Mouse (Mus musculus): ENCODE measurements around the gene Hbb-bh1. TPM values are rescaled to one million over a fixed set of nuclear protein-coding genes. Genes with fewer than 3 reads are reported as not detected.
"Not testable (repeated sequence)": the region's sequence is repeated elsewhere in the genome, so short reads cannot be mapped to it uniquely, and the experiment has no call there.

Hbb-bh1 gene
- polyA plus RNA-seq, 1 experiment from 2014 or later = 675 TPM

GRCm38 (mm10) chr7:103844525-103845325, 1.8 kb upstream of the Hbb-bh1 start:
- Histone ChIP-seq H3K9me3 (no peaks in the 10 kb centered on the region), H3K36me3 (no peaks in the 10 kb centered on the region), H3K27ac (replicated peaks) (no peak overlapping the region), H3K4me1 (no peaks in the 10 kb centered on the region), H3K4me3 (no peak overlapping the region), H3K9ac (replicated peaks) (no peak overlapping the region), H3K4me2 (replicated peaks) (no peak overlapping the region), H3K27me3 (no peaks in the 10 kb centered on the region)
- WGBS = 46% methylated on average over 2 of the region's 2 CpGs
- ATAC-seq (ENCODE audit: low FRiP score, low read depth) = no peak

GRCm38 (mm10) chr7:103840268-103840667, 2.7 kb downstream of the Hbb-bh1 start, which contains the start of gene Hbb-bh2:
Gene Hbb-bh2, minus strand, starts transcription at chr7:103840520.
- 78% methylated on average over 3 of the region's 3 CpGs for WGBS
- H3K4me1 ChIP-seq = no peaks in the 10 kb centered on the region
- H3K4me3 ChIP-seq = no peak within 1 kb of the TSS
- H3K9me3 ChIP-seq = no peaks in the 10 kb centered on the region
- ATAC-seq (ENCODE audit: low FRiP score, low read depth) = no peak
- no peak within 1 kb of the TSS for H3K9ac ChIP-seq (replicated peaks)
- H3K27me3 ChIP-seq = no peaks in the 10 kb centered on the region
- no peaks in the 10 kb centered on the region for H3K36me3 ChIP-seq
- H3K4me2 ChIP-seq (replicated peaks) = no peak within 1 kb of the TSS
- no peak within 1 kb of the TSS for H3K27ac ChIP-seq (replicated peaks)

- Histone ChIP-seq H3K27me3 (no peaks in the 10 kb centered on the region), H3K4me1 (no peaks in the 10 kb centered on the region), H3K4me3 (no peak within 1 kb of the TSS), H3K36me3 (no peaks in the 10 kb centered on the region), H3K27ac (replicated peaks) (no peak within 1 kb of the TSS), H3K4me2 (replicated peaks) (no peak within 1 kb of the TSS), H3K9me3 (no peaks in the 10 kb centered on the region), H3K9ac (replicated peaks) (no peak within 1 kb of the TSS)
- 87% methylated on average over 4 of the region's 4 CpGs for WGBS
- ATAC-seq (ENCODE audit: low FRiP score, low read depth) = no peak
These were observed 15.2 kb downstream of the Hbb-bh1 start, which contains the start of gene Hbb-bs for GRCm38 (mm10) chr7:103827808-103828207. Gene Hbb-bs, minus strand, starts transcription at chr7:103828096.

- H3K27ac ChIP-seq (replicated peaks); H3K4me2 ChIP-seq (replicated peaks); H3K4me1 ChIP-seq; ATAC-seq (ENCODE audit: low FRiP score, low read depth); H3K4me3 ChIP-seq; H3K27me3 ChIP-seq; H3K9ac ChIP-seq (replicated peaks); H3K9me3 ChIP-seq; H3K36me3 ChIP-seq: not testable (repeated sequence)
- no CpG with 5 or more reads among the region's 2 CpGs for WGBS
These were observed 15.8 kb downstream of the Hbb-bh1 start for GRCm38 (mm10) chr7:103827139-103827538.

GRCm38 (mm10) chr7:103826255-103826887, 16.6 kb downstream of the Hbb-bh1 start:
- H3K9ac ChIP-seq (replicated peaks) = no peak overlapping the region
- no peak overlapping the region for H3K27ac ChIP-seq (replicated peaks)
- no peaks in the 10 kb centered on the region for H3K36me3 ChIP-seq
- H3K4me2 ChIP-seq (replicated peaks) = no peak overlapping the region
- H3K4me3 ChIP-seq = no peak overlapping the region
- H3K27me3 ChIP-seq = no peaks in the 10 kb centered on the region
- H3K9me3 ChIP-seq = no peaks in the 10 kb centered on the region
- WGBS = 57% methylated on average over 3 of the region's 3 CpGs
- no peak for ATAC-seq (ENCODE audit: low FRiP score, low read depth)
- no peaks in the 10 kb centered on the region for H3K4me1 ChIP-seq

GRCm38 (mm10) chr7:103825536-103826254, 17.3 kb downstream of the Hbb-bh1 start:
- ATAC-seq (ENCODE audit: low FRiP score, low read depth) = no peak
- 94% methylated on average over 3 of the region's 3 CpGs for WGBS
- Histone ChIP-seq H3K4me1 (no peaks in the 10 kb centered on the region), H3K9ac (replicated peaks) (no peak overlapping the region), H3K27ac (replicated peaks) (no peak overlapping the region), H3K4me3 (no peak overlapping the region), H3K27me3 (no peaks in the 10 kb centered on the region), H3K4me2 (replicated peaks) (no peak overlapping the region), H3K9me3 (no peaks in the 10 kb centered on the region), H3K36me3 (no peaks in the 10 kb centered on the region)

- H3K9me3 ChIP-seq = no peaks in the 10 kb centered on the region
- H3K27ac ChIP-seq (replicated peaks) = no peak overlapping the region
- H3K4me1 ChIP-seq = no peaks in the 10 kb centered on the region
- no peaks in the 10 kb centered on the region for H3K36me3 ChIP-seq
- no peaks in the 10 kb centered on the region for H3K27me3 ChIP-seq
- 84% methylated on average over 2 of the region's 2 CpGs for WGBS
- H3K4me3 ChIP-seq = no peak overlapping the region
- H3K9ac ChIP-seq (replicated peaks) = no peak overlapping the region
- H3K4me2 ChIP-seq (replicated peaks) = no peak overlapping the region
- ATAC-seq (ENCODE audit: low FRiP score, low read depth) = no peak
These were observed 18.4 kb downstream of the Hbb-bh1 start for GRCm38 (mm10) chr7:103824597-103824996.

GRCm38 (mm10) chr7:103815085-103815484, 27.9 kb downstream of the Hbb-bh1 start:
- not testable (repeated sequence) for ATAC-seq (ENCODE audit: low FRiP score, low read depth); H3K4me1 ChIP-seq; H3K36me3 ChIP-seq; H3K4me3 ChIP-seq; H3K9ac ChIP-seq (replicated peaks); H3K4me2 ChIP-seq (replicated peaks); H3K27me3 ChIP-seq; H3K27ac ChIP-seq (replicated peaks); H3K9me3 ChIP-seq
- WGBS = no CpG with 5 or more reads among the region's 2 CpGs

- no peak for ATAC-seq (ENCODE audit: low FRiP score, low read depth)
- Histone ChIP-seq H3K4me3 (no peak within 1 kb of the TSS), H3K9ac (replicated peaks) (no peak within 1 kb of the TSS), H3K36me3 (no peaks in the 10 kb centered on the region), H3K4me2 (replicated peaks) (no peak within 1 kb of the TSS), H3K9me3 (no peaks in the 10 kb centered on the region), H3K27me3 (no peaks in the 10 kb centered on the region), H3K27ac (replicated peaks) (no peak within 1 kb of the TSS), H3K4me1 (no peaks in the 10 kb centered on the region)
- 85% methylated on average over 3 of the region's 3 CpGs for WGBS
These were observed 29.2 kb downstream of the Hbb-bh1 start, which contains the start of gene Hbb-bt for GRCm38 (mm10) chr7:103813766-103814165. Gene Hbb-bt, minus strand, starts transcription at chr7:103813996.

GRCm38 (mm10) chr7:103813152-103813551, 29.8 kb downstream of the Hbb-bh1 start:
- H3K27me3 ChIP-seq; H3K4me2 ChIP-seq (replicated peaks); H3K27ac ChIP-seq (replicated peaks); H3K4me1 ChIP-seq; ATAC-seq (ENCODE audit: low FRiP score, low read depth); H3K4me3 ChIP-seq; H3K9ac ChIP-seq (replicated peaks); H3K9me3 ChIP-seq; H3K36me3 ChIP-seq: not testable (repeated sequence)
- no CpG with 5 or more reads among the region's 3 CpGs for WGBS

GRCm38 (mm10) chr7:103812174-103812573, 30.8 kb downstream of the Hbb-bh1 start:
- Histone ChIP-seq H3K4me3 (no peak overlapping the region), H3K9ac (replicated peaks) (no peak overlapping the region), H3K36me3 (no peaks in the 10 kb centered on the region), H3K27ac (replicated peaks) (no peak overlapping the region), H3K4me1 (no peaks in the 10 kb centered on the region), H3K4me2 (replicated peaks) (no peak overlapping the region), H3K9me3 (no peaks in the 10 kb centered on the region), H3K27me3 (no peaks in the 10 kb centered on the region)
- 80% methylated on average over 1 of the region's 1 CpGs for WGBS
- ATAC-seq (ENCODE audit: low FRiP score, low read depth) = no peak

GRCm38 (mm10) chr7:103811223-103811845, 31.6 kb downstream of the Hbb-bh1 start:
- Histone ChIP-seq H3K27me3 (no peaks in the 10 kb centered on the region), H3K27ac (replicated peaks) (no peak overlapping the region), H3K36me3 (no peaks in the 10 kb centered on the region), H3K9me3 (no peaks in the 10 kb centered on the region), H3K9ac (replicated peaks) (no peak overlapping the region), H3K4me2 (replicated peaks) (no peak overlapping the region), H3K4me1 (no peaks in the 10 kb centered on the region), H3K4me3 (no peak overlapping the region)
- 90% methylated on average over 1 of the region's 1 CpGs for WGBS
- no peak for ATAC-seq (ENCODE audit: low FRiP score, low read depth)

Measured in midbrain, embryonic 12.5 days (tissue).